Mouse (Mus musculus) gastrocnemius, adult 2 months (tissue): ENCODE measurements around the gene Pex19. TPM values are rescaled to one million over a fixed set of nuclear protein-coding genes. Genes with fewer than 3 reads are reported as not detected.

Source experiments
- DNase-seq: peaks from one replicate; pipeline ENCODE4 v3.0.0; 2022
- H3K27ac ChIP-seq: fragments of 200-600 bp; 2 replicates; pipeline ENCODE4 v1.8.1; 2022; ENCODE audit warnings: mild to moderate bottlenecking
- H3K4me3 ChIP-seq: fragments of 200-600 bp; 2 replicates; pipeline ENCODE4 v1.8.1; 2022; ENCODE audit warnings: mild to moderate bottlenecking, moderate library complexity
- CTCF ChIP-seq: fragments of 200-600 bp; IDR thresholded peaks from 2 replicates; pipeline ENCODE4 v1.8.1; 2022; ENCODE audit warnings: antibody characterized with exemption, mild to moderate bottlenecking, moderate library complexity
- intact Hi-C: fragments of 180-260 bp; cut with DNase I; formaldehyde crosslinking; loops from one replicate; pipeline ENCODE4 v1.15.1; 2025
- total RNA-seq, 2 experiments: library from RNA; stranded (reverse); gene quantifications; 2 replicates each; pipeline ENCODE4 v1.2.3; 2021

Pex19 gene
- total RNA-seq, 2 experiments from 2014 or later: 62.9 to 80.8 TPM

- intact Hi-C loops: no loop called here
Measured at GRCm38 (mm10) chr1:172167911-172168310, 41.4 kb downstream of the Pex19 start.

GRCm38 (mm10) chr1:172169809-172170208 lies 43.3 kb downstream of the Pex19 start:
- no peak for DNase-seq
- TF ChIP-seq CTCF: no peak
- peak overlapping the region; percentile 54; the same call in 1 of the 2 replicates for H3K27ac ChIP-seq
- intact Hi-C loops: no loop called here
- no peak overlapping the region for H3K4me3 ChIP-seq

More at GRCm38 (mm10) chr1:172167911-172168310, 41.4 kb downstream of the Pex19 start:
- H3K4me3 ChIP-seq: no peak overlapping the region
- no peak overlapping the region for H3K27ac ChIP-seq
- TF ChIP-seq CTCF: no peak
- DNase-seq: no peak

- intact Hi-C loops: no loop called here
- Histone ChIP-seq H3K27ac (0 out of 2 replicates have a peak overlapping the region, but pooled peaks have one; percentile 13), H3K4me3 (no peak overlapping the region)
- no peak for TF ChIP-seq CTCF
- no peak for DNase-seq
Measured at GRCm38 (mm10) chr1:172172381-172172780, 45.8 kb downstream of the Pex19 start.

- intact Hi-C loops: no loop called here
- TF ChIP-seq CTCF: no peak
- Histone ChIP-seq H3K27ac (peak overlapping the region; percentile 85; the same call in 1 of the 2 replicates), H3K4me3 (no peak overlapping the region)
- DNase-seq: no peak
Measured at GRCm38 (mm10) chr1:172173181-172173580, 46.6 kb downstream of the Pex19 start.

GRCm38 (mm10) chr1:172177791-172178190 lies 51.2 kb downstream of the Pex19 start:
- no peak for DNase-seq
- Histone ChIP-seq H3K4me3 (no peak overlapping the region), H3K27ac (peak overlapping the region; percentile 44)
- no peak for TF ChIP-seq CTCF
- intact Hi-C loops: no loop called here

- DNase-seq: peak; percentile 61
- intact Hi-C loops: no loop called here
- H3K27ac ChIP-seq: peak overlapping the region; percentile 63
- TF ChIP-seq CTCF: no peak
- H3K4me3 ChIP-seq: no peak overlapping the region
Measured at GRCm38 (mm10) chr1:172179102-172179501, 52.5 kb downstream of the Pex19 start.

GRCm38 (mm10) chr1:172180881-172181280 lies 54.3 kb downstream of the Pex19 start:
- DNase-seq: no peak
- Histone ChIP-seq H3K4me3 (no peak overlapping the region), H3K27ac (peak overlapping the region; percentile 63)
- TF ChIP-seq CTCF: no peak
- intact Hi-C loops: no loop called here

- intact Hi-C loops: no loop called here
- Histone ChIP-seq H3K27ac (peak overlapping the region; percentile 63), H3K4me3 (no peak overlapping the region)
- TF ChIP-seq CTCF: no peak
- DNase-seq: no peak
Measured at GRCm38 (mm10) chr1:172181777-172182176, 55.2 kb downstream of the Pex19 start.

- no peak for TF ChIP-seq CTCF
- no peak for DNase-seq
- Histone ChIP-seq H3K4me3 (no peak overlapping the region), H3K27ac (no peak overlapping the region)
- intact Hi-C loops: no loop called here
Measured at GRCm38 (mm10) chr1:172183056-172183455, 56.5 kb downstream of the Pex19 start.

GRCm38 (mm10) chr1:172183915-172184314 lies 57.4 kb downstream of the Pex19 start:
- intact Hi-C loops: no loop called here
- DNase-seq: no peak
- H3K4me3 ChIP-seq: no peak overlapping the region
- H3K27ac ChIP-seq: no peak overlapping the region
- TF ChIP-seq CTCF: no peak

Other genes with a start within 250 kb of the Pex19 start
- not detected for gene Gm10521, start 231.1 kb upstream of the Pex19 start, total RNA-seq
- gene Slamf6, start 209.2 kb upstream of the Pex19 start, total RNA-seq: not detected
- gene Vangl2, start 98.3 kb upstream of the Pex19 start, total RNA-seq: under 1 TPM; 0.47 to 0.54 TPM
- gene Nhlh1, start 69.2 kb upstream of the Pex19 start, total RNA-seq: not detected
- gene Copa, start 44.2 kb upstream of the Pex19 start, total RNA-seq: 10 to 100 TPM; 88.3 to 90.9 TPM
- 10 to 100 TPM; 27.1 to 31.9 TPM for gene Ncstn, start 44.0 kb upstream of the Pex19 start, total RNA-seq
- gene Dcaf8, start 21.3 kb downstream of the Pex19 start, total RNA-seq: 100 to 1,000 TPM; 158 to 193 TPM
- 10 to 100 TPM; 19.5 to 35.2 TPM for gene Pea15a, start 80.0 kb downstream of the Pex19 start, total RNA-seq
- 1,000 to 10,000 TPM; 2,819 to 3,581 TPM for gene Casq1, start 93.1 kb downstream of the Pex19 start, total RNA-seq
- under 1 TPM; 0.20 to 0.43 TPM for gene Atp1a4, start 131.7 kb downstream of the Pex19 start, total RNA-seq
- 1 to 10 TPM; 7.4 to 8.3 TPM for gene Igsf8, start 134.9 kb downstream of the Pex19 start, total RNA-seq
- gene Atp1a2, start 171.3 kb downstream of the Pex19 start, total RNA-seq: 1,000 to 10,000 TPM in 1 of 2 experiments, 100 to 1,000 TPM in 1; 838 to 1,060 TPM
- not detected for gene Kcnj9, start 202.6 kb downstream of the Pex19 start, total RNA-seq
- under 1 TPM in 1 of 2 experiments, not detected in 1; 0.06 TPM for gene Kcnj10, start 214.5 kb downstream of the Pex19 start, total RNA-seq
- gene Pigm, start 249.8 kb downstream of the Pex19 start, total RNA-seq: 1 to 10 TPM; 3.8 to 3.9 TPM